Mouse (Mus musculus) intestine, postnatal 0 days (tissue): ENCODE results near the gene Spdef. TPM values are rescaled to one million over a fixed set of nuclear protein-coding genes. Genes with fewer than 3 reads are reported as not detected.

Source experiments
- ATAC-seq: fragments of 200-750 bp; cut with Nextera tagmentation; 2 replicates; pipeline ENCODE4 v1.8.0; 2017; ENCODE audit warnings: mild to moderate bottlenecking, moderate TSS enrichment, moderate library complexity
- H3K27ac ChIP-seq: fragments of 300-500 bp; sonication (generic); 2 replicates; pipeline ENCODE4 v1.5.1; 2014; ENCODE audit warnings: mild to moderate bottlenecking, low read depth, low read length, moderate library complexity
- H3K27me3 ChIP-seq: fragments of 300-500 bp; sonication (generic); replicated peaks from 2 replicates; pipeline ENCODE4 v1.6.1; 2014; ENCODE audit warnings: low read length, mixed read lengths; ENCODE audit not compliant: control insufficient read depth, insufficient read depth
- H3K36me3 ChIP-seq: fragments of 300-500 bp; sonication (generic); 2 replicates; pipeline ENCODE4 v1.6.1; 2014; ENCODE audit warnings: mild to moderate bottlenecking, moderate library complexity; ENCODE audit not compliant: control insufficient read depth, insufficient read depth
- H3K4me1 ChIP-seq: fragments of 300-500 bp; sonication (generic); replicated peaks from 2 replicates; pipeline ENCODE4 v1.6.1; 2014; ENCODE audit warnings: antibody characterized with exemption, low read length, mixed read lengths; ENCODE audit not compliant: control insufficient read depth, insufficient read depth
- H3K4me2 ChIP-seq: fragments of 300-500 bp; sonication (generic); replicated peaks from 2 replicates; pipeline ENCODE4 v1.6.1; 2014; ENCODE audit warnings: low read depth, mild to moderate bottlenecking, moderate library complexity
- H3K4me3 ChIP-seq: fragments of 300-500 bp; sonication (generic); 2 replicates; pipeline ENCODE4 v1.5.1; 2014; ENCODE audit warnings: low read depth, low read length
- H3K9ac ChIP-seq: fragments of 300-500 bp; sonication (generic); 2 replicates; pipeline ENCODE4 v1.6.1; 2014; ENCODE audit warnings: mild to moderate bottlenecking, low read depth, low read length
- H3K9me3 ChIP-seq: fragments of 300-500 bp; sonication (generic); 2 replicates; pipeline ENCODE4 v1.6.1; 2016; ENCODE audit warnings: mixed run types; ENCODE audit not compliant: control insufficient read depth
- CTCF ChIP-seq: sonication (generic); IDR thresholded peaks from 2 replicates; pipeline ENCODE4 v1.5.1; 2016; ENCODE audit warnings: low read depth, mild to moderate bottlenecking, control low read depth, antibody characterized with exemption, moderate library complexity
- WGBS: fragments of 180-500 bp; shearing (Covaris S2); extraction: QIAGEN DNeasy Blood & Tissue Kit; methylation state at CpG from one replicate; pipeline ENCODE4 v1.1.7; 2014; 5-methylcytosine and 5-hydroxymethylcytosine counted together
- polyA plus RNA-seq: library from polyadenylated mRNA; unstranded; fragments of >200 nt; fragmentation: Nextera tagmentation; extraction: Ambion mirVana; gene quantifications from 2 replicates; pipeline ENCODE4 v1.2.1, GENCODE M21; 2015

Spdef gene
- polyA plus RNA-seq, 1 experiment from 2014 or later, result 9.9 TPM

GRCm38 (mm10) chr17:27767120-27767519, 38.4 kb upstream of the Spdef start:
- no peak for TF ChIP-seq CTCF
- Histone ChIP-seq H3K36me3 (peaks cover 51% of the 10 kb centered on the region), H3K27ac (no peak overlapping the region), H3K4me2 (no peak overlapping the region), H3K4me3 (no peak overlapping the region), H3K9me3 (no peaks in the 10 kb centered on the region; the same call in 1 of the 2 replicates), H3K4me1 (no peaks in the 10 kb centered on the region), H3K27me3 (no peaks in the 10 kb centered on the region), H3K9ac (no peak overlapping the region)
- no peak for ATAC-seq
- 93% methylated on average over 5 of the region's 5 CpGs for WGBS

- no peak for TF ChIP-seq CTCF
- H3K9ac ChIP-seq, result no peak overlapping the region
These were observed 36.3 kb upstream of the Spdef start for GRCm38 (mm10) chr17:27765066-27765465.

GRCm38 (mm10) chr17:27764453-27764852, 35.7 kb upstream of the Spdef start:
- no peak for ATAC-seq
- Histone ChIP-seq H3K27ac (no peak overlapping the region), H3K4me3 (no peak overlapping the region), H3K36me3 (peaks cover 45% of the 10 kb centered on the region), H3K9ac (no peak overlapping the region), H3K9me3 (no peaks in the 10 kb centered on the region; the same call in 1 of the 2 replicates), H3K4me2 (no peak overlapping the region), H3K4me1 (no peaks in the 10 kb centered on the region), H3K27me3 (no peaks in the 10 kb centered on the region)
- TF ChIP-seq CTCF, result peak; percentile 51
- WGBS, result 79% methylated on average over 2 of the region's 2 CpGs

More at GRCm38 (mm10) chr17:27765066-27765465, 36.3 kb upstream of the Spdef start:
- no peak overlapping the region for H3K4me2 ChIP-seq
- peaks cover 45% of the 10 kb centered on the region for H3K36me3 ChIP-seq
- no peak overlapping the region for H3K27ac ChIP-seq
- H3K4me1 ChIP-seq, result no peaks in the 10 kb centered on the region
- H3K27me3 ChIP-seq, result no peaks in the 10 kb centered on the region
- H3K9me3 ChIP-seq, result no peaks in the 10 kb centered on the region; the same call in 1 of the 2 replicates
- ATAC-seq, result no peak
- 95% methylated on average over 6 of the region's 6 CpGs for WGBS
- no peak overlapping the region for H3K4me3 ChIP-seq

GRCm38 (mm10) chr17:27762884-27763283, 34.1 kb upstream of the Spdef start:
- no peak for ATAC-seq
- no peak for TF ChIP-seq CTCF

GRCm38 (mm10) chr17:27761639-27762336, 33.0 kb upstream of the Spdef start:
- Histone ChIP-seq H3K27me3 (no peaks in the 10 kb centered on the region), H3K9me3 (no peaks in the 10 kb centered on the region; the same call in 1 of the 2 replicates), H3K4me3 (no peak overlapping the region), H3K27ac (no peak overlapping the region), H3K4me1 (no peaks in the 10 kb centered on the region), H3K36me3 (peaks cover 35% of the 10 kb centered on the region), H3K9ac (no peak overlapping the region), H3K4me2 (no peak overlapping the region)
- peak; percentile 98 for TF ChIP-seq CTCF
- WGBS, result 36% methylated on average over 9 of the region's 9 CpGs
- ATAC-seq, result peak; percentile 72

More at GRCm38 (mm10) chr17:27762884-27763283, 34.1 kb upstream of the Spdef start:
- Histone ChIP-seq H3K36me3 (peaks cover 45% of the 10 kb centered on the region), H3K4me1 (no peaks in the 10 kb centered on the region), H3K27me3 (no peaks in the 10 kb centered on the region), H3K9me3 (no peaks in the 10 kb centered on the region; the same call in 1 of the 2 replicates), H3K4me3 (no peak overlapping the region), H3K27ac (no peak overlapping the region), H3K4me2 (no peak overlapping the region), H3K9ac (no peak overlapping the region)
- WGBS, result 92% methylated on average over 11 of the region's 11 CpGs

GRCm38 (mm10) chr17:27760169-27760568, 31.4 kb upstream of the Spdef start:
- no peak overlapping the region for H3K4me2 ChIP-seq
- peaks cover 24% of the 10 kb centered on the region for H3K36me3 ChIP-seq
- peak; percentile 34; the same call in 1 of the 2 replicates for ATAC-seq
- 0 out of 2 replicates have a peak overlapping the region, but pooled peaks have one; percentile 17 for H3K9ac ChIP-seq
- H3K9me3 ChIP-seq, result no peaks in the 10 kb centered on the region; the same call in 1 of the 2 replicates
- H3K4me3 ChIP-seq, result no peak overlapping the region
- no peaks in the 10 kb centered on the region for H3K4me1 ChIP-seq
- no peaks in the 10 kb centered on the region for H3K27me3 ChIP-seq
- H3K27ac ChIP-seq, result no peak overlapping the region
- TF ChIP-seq CTCF, result no peak
- 56% methylated on average over 6 of the region's 6 CpGs for WGBS
